Mouse (Mus musculus) mouse embryonic stem cell (cell line): Measurements from ENCODE around the gene Iqck.

ENCODE experiments used
- in situ Hi-C, 2 experiments: fragments of 300-500 bp; cut with MboI; formaldehyde crosslinking; loops; 1 replicate in 1 of 2; 3 replicates in 1 of 2; pipeline ENCODE4 v1.14.3; 2019 to 2020; ENCODE audit warnings: low sequenced_read_pairs in 2 of 2, low pct_unique_long_range_greater_than_20kb in 1 of 2, mixed read lengths in 1 of 2; ENCODE audit not compliant: unreplicated experiment in 1 of 2

Gene Iqck

DNA sequence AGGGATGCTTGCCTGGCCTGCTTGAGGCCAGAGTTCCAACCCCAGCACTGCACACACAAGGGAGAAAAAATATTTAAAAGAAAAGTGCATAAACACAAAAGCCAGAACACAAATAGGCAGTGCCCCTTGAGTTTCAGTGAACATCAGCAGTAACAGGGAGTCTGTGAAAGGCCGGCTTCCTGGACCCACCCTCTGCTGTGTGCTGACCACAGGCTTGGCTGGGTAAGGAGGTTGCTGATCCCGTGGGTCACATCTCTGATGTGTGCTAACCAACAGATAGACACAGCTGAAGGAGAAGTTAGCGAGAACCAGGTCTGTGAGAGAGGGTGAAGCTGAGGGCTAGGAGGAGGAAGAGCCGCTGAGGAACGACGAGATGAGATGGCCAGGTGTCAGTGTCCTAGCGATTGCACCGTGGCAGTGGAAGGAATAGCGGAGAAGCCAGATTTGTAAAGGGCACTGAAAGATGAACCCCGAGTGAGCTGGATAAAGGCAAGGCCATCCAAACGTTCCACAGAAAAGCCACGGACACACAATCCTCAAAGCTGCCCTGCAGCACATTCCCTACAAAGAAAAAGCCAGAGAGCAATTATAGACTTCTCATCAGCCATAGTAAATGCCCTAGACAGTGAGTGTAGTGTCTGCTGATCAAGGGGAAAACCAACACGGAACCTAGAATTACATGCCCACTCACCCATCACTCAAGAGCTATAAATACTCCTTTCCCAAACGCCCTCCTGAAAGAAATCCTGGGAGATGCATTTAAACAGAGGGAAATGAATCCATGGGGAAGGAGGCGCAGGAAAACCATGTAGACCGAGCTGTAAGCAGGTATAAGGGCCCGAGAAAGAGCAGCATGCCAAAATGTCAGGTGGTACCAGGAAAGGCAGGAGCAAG lies 76.2 kb downstream of the Iqck start:
- in situ Hi-C loops: no loop called here

DNA sequence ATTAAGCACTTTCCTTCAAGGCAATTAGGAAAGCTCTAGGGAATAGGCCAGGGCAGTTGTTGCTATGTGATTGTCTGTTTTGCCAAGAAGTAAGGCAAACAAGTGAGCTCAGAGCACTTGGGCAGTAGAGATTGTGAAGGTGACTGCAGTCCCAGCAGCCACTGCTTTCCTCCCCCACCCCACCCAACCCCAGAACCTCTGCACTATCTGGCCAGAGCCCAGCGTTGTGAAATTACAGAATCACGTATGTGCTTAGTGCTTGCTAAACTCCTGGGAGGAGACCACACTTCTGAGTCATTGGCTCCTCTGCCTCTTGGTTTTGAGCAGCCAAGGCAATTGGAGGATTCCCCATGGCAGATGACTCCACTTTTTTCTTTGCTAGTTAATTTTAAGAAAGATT lies 79.8 kb downstream of the Iqck start:
- in situ Hi-C loops: no loop called here

DNA sequence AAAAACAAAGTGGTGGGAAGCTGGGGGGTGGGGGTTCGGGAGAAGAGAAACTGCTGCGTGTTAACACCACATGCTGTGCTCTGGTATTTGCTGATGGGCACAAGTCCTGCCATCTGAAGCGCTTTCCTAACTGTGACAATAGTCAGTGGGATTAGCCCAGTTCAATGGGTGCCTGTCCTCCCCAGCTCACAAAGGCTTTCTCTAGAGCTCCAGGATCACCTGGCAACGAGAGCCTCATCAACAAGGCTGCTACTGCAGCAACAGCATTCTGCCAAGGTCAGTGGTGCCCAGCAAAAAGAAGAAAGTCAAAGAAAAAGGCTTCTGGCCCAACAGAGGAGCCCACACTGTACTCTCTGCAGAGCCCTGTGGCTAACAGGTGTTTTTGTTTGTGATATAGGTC lies 81.3 kb downstream of the Iqck start:
- in situ Hi-C loops: no loop called here

DNA sequence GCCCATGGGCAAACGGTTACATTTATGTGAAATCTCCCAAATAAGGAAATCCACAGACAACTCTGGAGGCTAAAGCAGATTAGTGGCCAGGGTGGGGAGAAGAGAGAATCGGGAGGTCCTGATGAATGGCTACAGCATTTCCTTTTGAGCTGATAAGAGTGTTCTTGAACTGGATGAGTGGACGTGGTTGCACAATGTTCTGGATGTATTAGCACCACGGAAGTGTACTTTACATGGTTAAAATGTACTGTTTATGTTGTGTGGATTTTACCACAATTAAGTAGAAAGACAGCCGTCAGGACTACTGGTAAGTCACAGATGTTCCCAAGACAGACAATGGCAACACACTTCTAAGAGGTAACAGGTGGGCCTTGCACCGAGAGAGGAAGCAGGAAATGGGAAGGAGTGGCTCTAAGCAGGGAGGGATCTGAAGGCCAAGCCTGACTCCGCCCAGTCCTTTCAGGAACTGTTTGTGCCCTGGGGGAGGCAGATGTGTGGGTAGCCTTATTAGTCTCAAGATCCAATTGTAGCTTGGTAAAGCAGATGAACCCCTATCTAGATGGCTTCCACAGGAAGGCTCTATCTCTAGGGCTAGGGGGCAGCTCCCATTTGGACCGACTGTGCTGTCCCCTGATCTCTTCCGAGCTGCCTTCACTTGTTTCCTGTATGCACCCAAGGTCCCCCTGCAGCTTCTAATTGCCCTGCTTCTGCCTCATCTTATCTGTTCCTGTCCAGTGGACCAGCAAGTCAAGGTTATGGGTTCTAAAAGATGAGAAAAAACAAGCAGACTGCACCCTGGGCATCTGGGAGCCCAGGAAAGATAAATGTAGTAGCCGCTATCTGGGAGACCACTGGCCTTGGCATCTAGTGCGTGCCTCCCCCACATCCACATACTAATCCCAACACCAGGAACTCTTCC lies 82.2 kb downstream of the Iqck start:
- in situ Hi-C loops: no loop called here

DNA sequence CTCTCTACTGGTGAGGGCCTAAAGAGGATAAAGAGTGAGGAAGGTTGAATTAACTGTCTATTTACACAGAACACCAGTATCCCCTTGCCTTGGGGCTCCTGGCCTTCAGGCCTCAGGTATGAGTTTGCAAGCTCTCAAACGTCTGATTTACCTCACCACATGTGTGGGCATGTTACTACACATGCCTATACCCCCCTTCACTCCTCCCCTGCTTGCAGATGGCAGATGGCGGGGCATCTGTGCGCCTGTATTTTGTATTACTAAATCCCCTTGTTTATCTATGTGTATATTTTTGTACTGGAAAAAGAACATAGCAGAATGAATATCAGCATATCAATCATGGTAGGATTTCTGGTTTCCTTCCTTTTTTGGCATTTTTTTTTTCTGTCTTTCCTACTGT lies 86.7 kb downstream of the Iqck start:
- in situ Hi-C loops: no loop called here

DNA sequence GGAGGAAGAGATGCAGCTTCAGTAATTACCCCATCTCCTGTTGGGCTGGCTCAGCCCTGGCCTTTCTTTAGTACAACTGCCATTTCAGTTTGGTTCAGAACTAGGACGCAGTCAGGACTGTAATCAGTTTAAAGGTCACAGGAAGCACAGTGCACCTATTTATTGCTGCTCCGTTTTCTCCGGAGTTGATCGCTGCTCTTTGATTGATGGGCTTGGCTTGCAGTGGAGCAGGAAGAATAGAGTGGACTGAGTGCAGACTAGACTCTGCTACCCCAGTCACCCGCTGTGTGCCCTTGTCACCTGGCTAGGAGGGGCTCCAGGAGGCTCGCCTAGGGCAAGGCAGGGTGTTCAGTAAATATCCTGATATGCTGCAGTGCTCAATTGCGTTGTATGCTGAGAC lies 87.6 kb downstream of the Iqck start:
- in situ Hi-C loops: no loop called here

DNA sequence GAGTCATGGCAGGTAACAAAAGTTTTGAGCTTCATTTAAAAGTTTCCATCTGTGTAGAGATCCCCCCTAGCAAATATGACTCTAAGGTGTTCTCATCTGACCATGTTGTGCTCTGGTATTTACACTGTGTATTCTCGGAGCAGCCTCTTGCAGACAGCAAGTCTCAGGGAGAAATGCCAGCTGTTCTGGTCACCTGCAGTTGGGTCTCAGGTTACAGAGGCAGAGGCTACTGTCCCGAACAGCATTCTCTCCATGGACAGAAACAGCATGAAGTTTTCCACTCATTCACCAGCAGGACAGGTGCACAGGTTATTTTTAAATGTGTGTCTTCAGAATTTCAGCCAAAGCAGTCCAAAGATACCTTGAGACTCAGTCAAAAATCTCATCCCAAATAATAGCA lies 89.3 kb downstream of the Iqck start:
- in situ Hi-C loops: no loop called here

DNA sequence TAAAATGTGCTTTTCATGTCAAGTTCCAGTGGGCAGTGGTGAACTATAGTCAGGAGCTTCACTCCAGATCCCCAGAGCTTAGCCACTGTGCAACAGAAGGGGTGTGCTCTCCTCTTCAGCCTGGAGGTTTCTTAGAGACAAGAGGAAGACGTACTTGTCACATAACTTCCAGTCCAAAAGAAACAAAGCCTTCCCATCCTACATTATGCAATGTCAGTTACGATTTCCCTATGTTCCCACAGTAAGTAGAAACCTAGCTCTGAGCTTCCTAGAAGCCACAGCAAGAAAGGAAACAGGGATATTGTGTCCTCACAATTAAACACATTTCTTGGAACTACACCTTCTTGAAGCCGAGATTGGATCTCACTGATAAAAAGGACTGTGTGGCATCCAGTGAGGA lies 91.7 kb downstream of the Iqck start:
- in situ Hi-C loops: no loop called here

DNA sequence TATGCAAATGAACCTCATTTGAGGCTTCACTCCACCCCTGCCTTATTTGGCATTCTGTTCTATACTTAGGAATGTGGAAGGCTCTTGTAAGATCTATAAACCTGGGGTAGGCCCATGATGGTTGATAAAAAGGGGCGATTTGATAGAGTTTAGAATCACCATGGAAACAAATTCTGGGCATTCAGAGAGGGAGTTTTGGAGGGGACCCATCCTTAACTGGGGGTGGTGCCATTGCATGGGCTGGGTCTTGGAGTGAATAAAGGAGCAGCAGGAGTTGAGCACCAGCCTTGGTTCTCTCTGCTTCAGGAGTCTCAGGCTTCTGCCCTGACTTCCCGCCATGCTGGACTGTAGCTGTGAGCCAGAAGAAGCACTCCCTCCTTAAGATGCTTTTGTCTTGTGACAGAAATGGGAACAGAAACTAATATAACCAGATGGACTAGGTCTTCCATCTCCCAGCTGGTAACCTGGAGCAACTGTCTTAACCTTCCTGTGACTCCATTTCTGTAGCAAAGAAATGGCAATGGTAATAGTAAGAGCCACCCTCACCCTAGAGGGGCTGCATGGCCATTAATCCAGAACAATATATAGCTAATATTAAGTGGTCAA lies 93.2 kb downstream of the Iqck start:
- in situ Hi-C loops: no loop called here

DNA sequence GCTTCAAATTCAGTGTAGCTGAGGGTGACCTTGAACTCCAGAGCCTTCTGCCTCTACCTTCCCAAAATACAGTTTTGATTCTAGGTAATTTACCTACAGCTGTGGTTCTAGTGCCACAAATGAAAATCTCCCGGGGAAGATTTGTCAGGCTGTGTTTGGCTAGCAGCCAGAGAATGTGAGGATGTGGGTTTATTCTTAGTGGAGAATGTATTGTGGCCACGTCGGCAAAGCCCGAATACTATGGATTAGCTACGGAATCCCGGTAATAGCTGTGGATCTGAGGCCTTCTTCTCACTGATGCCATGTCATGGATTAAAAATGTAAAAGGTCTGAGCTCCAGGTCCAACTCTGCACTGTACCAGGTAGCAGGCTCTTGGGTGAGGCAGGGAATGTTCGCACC lies 94.2 kb downstream of the Iqck start:
- in situ Hi-C loops: no loop called here

DNA sequence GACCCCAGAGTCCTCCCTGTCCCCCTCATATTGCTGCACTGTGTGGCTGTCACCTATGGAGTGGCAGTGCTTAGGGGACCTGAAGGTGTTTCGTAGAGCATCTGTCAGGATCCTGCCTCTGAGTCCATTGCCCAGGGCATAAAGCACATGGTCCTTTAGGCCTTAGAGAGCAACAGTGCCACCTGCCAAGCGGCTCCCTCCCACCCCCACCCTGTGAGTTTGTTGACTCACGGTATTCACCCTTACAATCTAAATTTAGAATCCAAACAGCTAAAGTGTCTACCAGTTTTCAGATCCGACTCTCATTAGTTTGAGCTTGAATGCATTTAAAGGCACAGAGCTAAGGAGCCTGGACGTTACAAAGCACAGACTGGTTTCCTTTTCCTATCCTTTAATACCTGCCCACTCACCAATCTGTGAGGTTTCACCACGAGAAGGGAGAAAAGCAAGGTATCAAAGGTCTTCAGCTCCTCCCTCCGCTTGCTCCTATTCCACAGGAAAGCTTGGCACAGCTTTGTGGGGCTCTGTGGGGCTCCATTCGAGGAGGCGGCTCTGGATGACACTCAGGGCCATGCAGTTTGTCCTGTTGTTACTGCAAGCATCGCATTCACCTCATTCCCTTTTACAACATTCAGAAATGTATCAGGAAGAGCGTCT lies 98.2 kb downstream of the Iqck start:
- in situ Hi-C loops: no loop called here

DNA sequence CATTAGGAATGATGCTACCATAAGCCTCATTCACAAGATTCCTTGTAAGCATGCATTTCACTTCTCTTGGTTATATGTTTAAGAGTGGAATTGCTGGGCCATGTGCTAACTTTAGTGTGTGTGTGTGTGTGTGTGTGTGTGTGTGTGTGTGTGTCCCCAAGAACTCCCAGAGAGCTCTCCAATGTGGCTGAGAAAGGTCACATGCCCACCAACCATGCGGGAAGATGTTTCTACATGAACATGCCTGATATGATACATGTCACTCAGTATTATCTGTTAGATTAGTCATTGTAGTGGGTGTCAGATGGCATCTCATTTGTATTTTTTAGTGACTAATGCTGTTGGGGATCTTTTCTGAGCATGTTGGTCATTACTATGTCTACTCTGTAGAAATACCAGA lies 99.4 kb downstream of the Iqck start:
- in situ Hi-C loops: no loop called here

DNA sequence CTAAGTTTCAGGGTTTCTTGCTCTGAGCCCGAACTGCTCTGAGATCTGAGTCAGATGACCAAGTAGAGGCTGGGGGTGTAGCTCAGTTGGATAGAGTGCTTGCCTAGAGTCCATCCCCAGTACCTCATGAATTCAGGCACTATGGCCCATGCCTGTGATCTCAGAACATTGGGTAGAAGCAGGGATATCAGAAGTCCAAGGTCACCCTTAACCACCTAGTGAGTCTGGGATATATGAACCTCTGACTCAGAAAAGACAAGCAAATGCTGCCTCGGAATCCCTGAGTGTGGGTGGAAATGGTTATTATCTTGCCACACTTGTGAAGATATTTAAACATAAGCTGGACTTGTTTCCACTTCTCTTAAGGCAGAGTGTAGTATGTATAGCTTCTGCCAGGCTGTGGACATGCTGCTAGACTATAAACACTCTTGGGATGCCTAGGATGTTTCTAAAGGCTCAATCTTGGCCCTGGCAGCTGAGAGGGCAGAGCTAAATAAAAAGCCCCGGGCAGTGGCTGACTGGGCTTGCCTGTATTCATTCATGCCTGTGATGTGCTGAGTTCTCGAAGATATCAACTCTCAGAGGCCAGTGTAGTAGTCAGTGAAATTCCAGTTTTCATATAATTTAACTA lies 101.2 kb downstream of the Iqck start:
- in situ Hi-C loops: no loop called here

DNA sequence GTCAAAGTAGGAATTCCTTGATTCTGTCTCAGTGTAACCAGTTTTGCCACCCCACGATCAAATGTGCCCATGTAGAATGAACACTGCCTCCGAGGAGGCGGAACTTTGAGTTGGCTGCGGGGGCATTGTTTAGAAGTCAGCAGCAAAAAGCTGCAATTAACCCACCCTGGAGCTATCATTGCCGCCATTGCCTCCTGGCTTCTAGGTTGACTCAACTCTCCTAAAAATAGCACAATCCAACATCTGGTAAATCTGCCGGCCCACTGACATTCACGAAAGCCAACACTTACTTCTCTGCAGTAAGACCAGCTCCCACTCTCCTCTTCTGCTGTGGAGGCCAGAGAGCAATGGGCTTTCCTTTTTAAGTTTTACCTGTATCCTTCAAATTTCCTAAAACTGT lies 103.7 kb downstream of the Iqck start:
- in situ Hi-C loops: no loop called here

DNA sequence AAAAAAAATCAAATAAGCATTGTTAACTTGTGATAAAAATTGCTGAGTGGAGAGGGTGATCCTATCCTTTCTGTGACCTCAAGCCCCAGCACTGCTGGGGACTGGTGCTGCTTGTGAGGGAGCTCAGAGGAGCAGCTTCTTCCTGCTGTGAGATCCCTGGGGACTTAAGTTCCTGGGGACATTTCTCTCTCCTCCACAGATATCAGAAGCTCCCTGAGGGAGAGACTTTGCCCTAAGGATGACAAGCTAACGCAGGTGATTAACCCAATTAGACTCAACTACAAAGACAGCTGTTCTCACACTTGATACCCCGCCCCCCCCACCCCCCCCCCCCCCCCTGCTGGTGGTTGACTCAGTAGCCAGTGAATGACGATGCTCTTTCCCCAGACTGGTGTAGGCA lies 109.2 kb downstream of the Iqck start:
- in situ Hi-C loops: no loop called here

DNA sequence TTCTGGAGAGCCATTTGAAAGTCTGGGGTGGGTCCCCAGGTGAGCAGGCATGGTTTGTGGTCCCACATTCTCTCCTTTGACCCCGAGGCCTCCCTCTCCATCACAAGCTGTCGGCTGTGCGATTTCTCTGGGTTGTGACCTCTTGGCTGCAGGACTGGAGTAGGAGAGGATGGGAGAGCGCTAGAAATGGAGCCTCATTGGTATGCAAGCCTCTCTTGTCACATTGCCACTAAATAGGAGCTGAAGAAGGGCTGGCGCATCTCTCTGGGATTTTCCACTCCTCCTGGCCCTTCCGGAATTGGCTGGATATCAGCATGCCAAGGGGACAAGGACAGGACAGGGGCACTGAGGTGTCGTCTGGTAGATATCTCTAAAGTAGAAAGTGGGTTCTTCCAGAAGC lies 109.6 kb downstream of the Iqck start:
- in situ Hi-C loops: no loop called here

DNA sequence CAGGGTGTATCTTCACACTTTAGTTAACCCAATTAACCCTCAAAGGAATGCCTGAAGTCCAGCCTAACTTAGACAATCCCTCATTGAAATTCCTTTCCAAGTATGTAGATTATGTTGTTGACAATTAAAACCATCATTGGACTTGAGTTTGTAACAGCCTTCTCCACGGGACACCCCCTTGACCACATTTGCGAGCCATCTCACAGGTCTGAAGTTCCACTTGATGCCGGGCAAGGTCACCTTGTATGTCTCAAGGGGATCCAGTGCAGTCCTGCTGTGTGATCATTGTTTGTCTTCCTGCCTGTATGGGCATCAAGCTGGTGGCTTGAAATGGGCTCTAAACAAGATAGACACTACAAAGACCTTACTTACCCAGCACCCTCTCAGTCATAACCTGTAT lies 113.3 kb downstream of the Iqck start:
- in situ Hi-C loops: no loop called here

DNA sequence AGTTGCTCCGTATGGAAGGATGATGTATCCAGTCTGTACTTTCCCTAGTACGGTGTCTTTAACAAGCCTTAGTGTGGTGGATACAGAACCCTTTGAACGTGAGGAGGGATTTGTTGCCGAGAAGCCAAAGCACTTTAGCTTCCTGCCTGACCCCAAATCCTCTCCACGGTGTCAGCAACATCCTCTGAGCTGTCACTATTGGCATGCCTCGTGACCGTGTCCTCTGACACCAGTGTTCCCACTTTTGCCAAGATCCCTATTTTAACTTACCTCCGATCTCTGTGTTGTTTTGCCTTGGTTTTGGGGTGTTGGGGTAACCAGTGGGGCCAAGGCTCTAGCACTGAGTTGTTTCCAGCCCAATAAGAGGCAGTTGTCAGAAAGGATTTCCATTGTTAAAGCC lies 115.9 kb downstream of the Iqck start:
- in situ Hi-C loops: no loop called here
